Mouse (Mus musculus): Measurements from ENCODE around the gene Hecw1.
"Not testable (repeated sequence)": the region's sequence is repeated elsewhere in the genome, so short reads cannot be mapped to it uniquely, and the experiment has no call there.

The Hecw1 gene

DNA sequence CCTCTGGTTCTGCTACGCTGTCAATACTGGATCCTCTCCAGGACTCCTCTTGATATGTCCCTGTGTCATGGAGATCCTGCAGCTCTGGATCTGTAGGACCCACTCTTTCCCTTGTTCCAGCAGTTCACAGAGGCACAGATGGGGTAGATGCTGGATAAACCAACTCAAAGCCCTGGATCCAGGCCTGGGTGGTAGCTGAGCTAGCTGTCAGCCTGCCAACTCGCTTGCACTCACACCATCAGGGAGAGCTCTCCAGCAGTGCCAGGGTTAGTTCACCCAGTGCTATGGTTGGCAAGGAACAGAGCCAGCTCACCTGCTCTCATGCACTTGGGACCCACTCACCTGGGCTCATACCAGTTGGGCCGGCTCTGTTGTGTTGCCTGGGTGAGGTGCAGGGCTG lies 157.5 kb downstream of the Hecw1 start:
- no peak for DNase-seq (ENCODE audit: low read depth, low spot score)

DNA sequence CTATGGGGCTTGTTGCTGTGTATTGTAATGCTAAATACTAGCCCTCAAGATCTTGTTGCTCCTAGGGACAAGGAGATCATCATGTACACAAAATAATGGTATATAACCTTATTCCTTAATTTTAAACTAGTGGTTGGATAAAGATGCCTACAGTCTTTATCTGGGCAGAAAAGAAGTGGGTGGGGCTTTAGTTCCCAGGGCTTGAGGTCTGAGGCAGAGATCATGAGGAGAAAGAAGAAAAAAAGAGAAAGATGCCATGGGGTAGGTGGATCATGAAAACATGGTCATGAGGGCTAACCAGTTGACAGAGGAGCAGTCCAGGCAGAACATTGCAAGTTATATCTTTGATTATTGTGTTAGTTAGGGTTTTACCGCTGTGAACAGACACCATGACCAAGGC lies 195.8 kb downstream of the Hecw1 start:
- no peak for DNase-seq (ENCODE audit: low read depth, low spot score)

DNA sequence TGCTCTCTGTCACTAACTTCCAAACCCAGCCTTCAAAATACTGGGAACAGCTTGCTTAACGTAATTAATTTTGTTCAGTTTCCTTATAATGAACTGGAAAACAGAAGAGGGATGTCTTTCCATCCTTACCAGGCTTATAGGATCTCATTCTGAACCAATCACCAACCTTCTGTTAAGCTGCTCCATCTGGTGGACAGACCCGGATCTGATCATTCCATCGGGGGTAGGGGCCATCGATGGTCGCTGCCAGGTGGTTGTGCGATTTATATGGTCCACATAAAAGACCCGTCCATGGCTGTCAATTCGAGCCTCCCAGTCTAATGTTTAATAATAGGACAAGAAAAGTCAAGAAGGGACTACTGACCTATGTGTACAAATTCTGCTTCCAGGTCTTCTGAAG lies 216.4 kb downstream of the Hecw1 start:
- DNase-seq (ENCODE audit: low read depth, low spot score): no peak

DNA sequence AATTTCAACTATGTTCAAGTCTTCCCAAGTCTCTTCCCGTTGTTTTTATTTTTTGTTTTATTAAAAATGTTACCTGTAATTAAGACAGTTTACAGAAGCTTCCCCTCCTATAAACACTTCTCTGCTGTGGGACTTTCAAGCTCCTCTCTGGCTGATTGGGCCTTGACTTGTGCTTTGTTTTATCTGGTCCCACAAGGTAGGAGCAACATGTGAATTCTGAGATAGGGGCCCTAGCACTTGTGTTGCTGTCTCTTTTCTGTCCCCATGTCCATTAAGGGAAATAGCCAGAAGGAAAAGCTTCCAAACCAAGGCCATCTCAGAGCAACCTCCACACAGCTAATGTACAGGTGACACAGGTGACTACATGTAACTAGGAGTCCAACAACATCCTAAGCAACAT lies 218.9 kb downstream of the Hecw1 start:
- DNase-seq (ENCODE audit: low read depth, low spot score): no peak

DNA sequence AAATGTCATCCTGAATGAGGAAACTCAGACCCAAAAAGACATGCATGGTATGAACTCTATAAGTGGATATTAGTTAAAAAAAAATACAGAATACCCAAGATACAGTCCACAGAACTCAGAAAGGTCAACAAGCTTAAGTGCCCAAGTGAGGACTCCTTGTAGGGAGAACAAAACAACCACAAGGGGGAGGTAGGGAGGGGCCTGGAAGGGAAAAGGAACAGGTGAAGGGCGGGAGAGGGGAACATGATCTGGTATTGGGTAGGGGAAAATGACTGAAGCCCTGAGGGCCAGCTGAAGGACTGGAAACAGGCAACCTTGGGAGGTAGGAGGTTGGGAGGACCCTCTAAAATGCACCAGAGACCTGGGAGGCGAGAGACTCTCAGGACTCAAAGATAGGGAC lies 220.1 kb downstream of the Hecw1 start:
- DNase-seq (ENCODE audit: low read depth, low spot score): no peak

DNA sequence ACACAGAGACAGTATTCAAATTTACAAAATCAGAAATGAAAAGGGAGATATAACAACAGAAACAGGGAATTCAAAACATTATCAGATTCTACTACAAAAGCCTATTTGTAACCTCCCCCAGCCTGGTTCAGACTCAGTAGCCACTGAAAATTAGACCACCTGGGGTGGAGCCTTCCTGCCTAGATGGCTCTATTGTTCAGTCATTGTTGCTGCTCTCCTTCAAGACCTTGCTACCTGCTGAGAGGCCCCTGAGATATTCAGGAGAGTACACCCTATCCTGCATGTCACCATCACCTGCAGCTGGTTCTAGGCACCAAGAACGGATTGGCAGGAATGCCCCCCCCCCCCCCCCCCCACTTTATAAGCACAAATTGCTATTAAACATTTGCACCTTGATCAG lies 233.0 kb downstream of the Hecw1 start:
- no peak for DNase-seq (ENCODE audit: low read depth, low spot score)

DNA sequence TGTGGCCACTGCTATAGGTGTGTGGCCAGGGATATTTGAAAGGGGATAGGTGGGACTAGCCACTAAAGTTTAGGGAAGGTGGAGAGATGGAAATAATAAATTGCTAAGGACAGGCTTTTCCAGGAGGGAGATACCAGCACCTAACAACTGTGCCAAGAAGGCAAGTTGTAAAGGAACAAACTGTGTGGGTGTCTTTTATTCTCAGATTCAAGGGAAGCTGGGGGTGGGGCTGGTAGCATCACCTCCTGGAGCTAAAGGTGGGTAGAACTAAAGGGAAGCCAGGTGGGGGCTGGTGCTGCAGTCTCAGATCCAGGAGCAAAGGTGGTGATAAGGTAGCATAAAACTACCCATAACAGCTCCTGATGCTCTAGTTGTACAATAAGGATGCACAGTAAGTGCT lies 251.6 kb downstream of the Hecw1 start:
- no peak for DNase-seq (ENCODE audit: low read depth, low spot score)

DNA sequence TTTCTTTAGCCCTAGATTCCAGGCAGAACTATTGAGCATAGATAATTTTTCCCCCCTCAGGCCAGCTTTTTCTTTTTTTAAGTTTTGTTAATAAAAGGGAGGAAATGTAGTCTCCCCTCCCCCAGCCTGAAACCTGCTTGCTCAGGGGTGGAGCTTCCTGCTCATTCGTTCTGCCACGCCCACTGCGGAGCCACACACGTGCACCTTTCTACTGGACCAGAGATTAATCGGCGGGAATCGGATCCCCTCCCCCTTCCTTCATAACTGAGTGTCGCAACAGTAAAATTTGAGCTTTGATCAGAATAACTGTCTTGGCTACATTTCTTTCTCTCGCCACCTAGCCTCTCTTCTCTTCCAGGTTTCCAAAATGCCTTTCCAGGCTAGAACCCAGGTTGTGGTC lies 262.1 kb downstream of the Hecw1 start:
- not testable (repeated sequence) for DNase-seq (ENCODE audit: low read depth, low spot score)

DNA sequence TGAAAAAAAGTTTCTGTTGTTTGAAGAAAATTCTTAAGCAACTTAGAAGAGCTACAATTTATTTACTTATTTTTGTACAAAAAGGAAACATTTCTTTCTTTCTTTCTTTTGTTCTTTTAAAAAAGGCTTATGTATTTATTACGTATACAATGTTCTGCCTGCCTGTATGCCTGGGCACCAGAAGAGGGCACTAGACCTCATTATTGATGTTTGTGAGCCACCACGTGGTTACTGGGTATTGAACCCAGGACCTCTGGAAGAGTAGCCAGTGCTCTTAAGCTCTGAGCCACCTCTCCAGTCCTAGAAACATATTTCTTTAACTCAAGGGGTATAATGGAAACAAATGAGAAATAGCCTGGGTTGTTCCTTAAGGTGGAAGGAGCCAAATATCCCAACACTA lies 277.1 kb downstream of the Hecw1 start:
- no peak for DNase-seq (ENCODE audit: low read depth, low spot score)

DNA sequence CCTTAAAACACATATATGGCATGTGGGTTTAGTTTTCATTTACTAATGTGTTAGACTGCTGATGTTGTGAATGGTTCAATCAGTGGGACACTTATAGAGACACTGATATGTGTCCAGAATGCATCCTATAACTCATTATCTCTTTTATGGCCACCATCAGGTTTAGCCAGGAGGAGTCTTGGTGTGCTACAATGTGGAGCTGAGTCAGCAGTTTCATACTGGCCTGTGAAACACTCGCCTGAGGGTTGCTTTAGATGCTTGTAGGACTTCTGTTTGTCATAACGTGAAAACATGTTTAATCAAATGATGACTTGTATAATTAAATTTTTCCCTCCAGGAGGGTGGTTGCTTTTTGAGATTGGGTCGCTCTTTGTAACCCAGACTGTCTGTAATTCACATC lies 343.4 kb downstream of the Hecw1 start:
- DNase-seq (ENCODE audit: low read depth, low spot score): no peak

DNA sequence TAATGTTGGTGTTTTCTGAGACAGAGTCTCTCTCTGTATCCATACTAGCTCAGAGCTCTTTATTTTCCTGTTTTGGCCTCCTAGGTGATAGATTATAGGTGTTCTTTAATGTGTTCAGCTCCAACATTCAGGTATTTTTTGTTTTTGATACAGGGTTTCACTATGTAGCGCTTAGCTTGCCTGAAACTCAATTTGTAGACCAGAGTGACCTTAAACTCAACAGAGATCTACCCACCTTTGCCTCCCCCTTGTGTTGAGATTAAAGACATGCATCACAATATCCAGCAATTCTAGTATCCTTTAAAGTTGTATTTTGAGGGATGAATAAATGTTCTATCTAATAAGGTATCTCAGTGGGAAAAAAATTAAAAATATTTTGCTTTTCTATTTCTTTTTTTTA lies 345.0 kb downstream of the Hecw1 start:
- no peak for DNase-seq (ENCODE audit: low read depth, low spot score)
